Mouse (Mus musculus) cerebellum, adult 2 months (tissue): Measurements from ENCODE around the gene Zfp94. TPM values are rescaled to one million over a fixed set of nuclear protein-coding genes. Genes with fewer than 3 reads are reported as not detected.

ENCODE experiments used
- DNase-seq, 2 experiments: peaks; one replicate each; pipeline ENCODE4 v3.0.0; 2021
- H3K27ac ChIP-seq: fragments of 200-500 bp; 2 replicates; pipeline ENCODE4 v1.5.1; 2012; ENCODE audit warnings: low read length, control low read depth, inconsistent platforms; ENCODE audit not compliant: insufficient read depth
- H3K27me3 ChIP-seq: fragments of 200-500 bp; 2 replicates; pipeline ENCODE4 v1.6.1; 2012; ENCODE audit warnings: inconsistent platforms, mild to moderate bottlenecking, low read length, moderate library complexity; ENCODE audit not compliant: control insufficient read depth, insufficient read depth
- H3K4me1 ChIP-seq: fragments of 200-500 bp; 2 replicates; pipeline ENCODE4 v1.6.1; 2011; ENCODE audit warnings: low read length; ENCODE audit not compliant: control insufficient read depth, insufficient read depth
- H3K4me3 ChIP-seq: fragments of 200-500 bp; replicated peaks from 2 replicates; pipeline ENCODE3; 2011; ENCODE audit warnings: mild to moderate bottlenecking, low read depth, low read length, control low read depth; ENCODE audit not compliant: insufficient read depth
- CTCF ChIP-seq: fragments of 200-500 bp; IDR thresholded peaks from 2 replicates; pipeline ENCODE4 v1.5.1; 2011; ENCODE audit warnings: low read depth, mild to moderate bottlenecking, control low read depth, low read length, moderate library complexity, borderline replicate concordance; ENCODE audit not compliant: insufficient read depth
- POLR2A ChIP-seq: fragments of 200-500 bp; IDR thresholded peaks from 2 replicates; pipeline ENCODE4 v1.6.1; 2011; ENCODE audit warnings: low read length, control low read depth, borderline replicate concordance; ENCODE audit not compliant: insufficient read depth
- WGBS: fragments of 180-500 bp; shearing (Covaris S2); methylation state at CpG from one replicate; pipeline ENCODE4 v1.1.7; 2018; 5-methylcytosine and 5-hydroxymethylcytosine counted together
- polyA plus RNA-seq: library from polyadenylated mRNA; depleted of rRNA; stranded (reverse); fragments of >200 nt; gene quantifications from 2 replicates; pipeline ENCODE4 v1.2.3, GENCODE M21; 2012; rRNA removed

Gene Zfp94
- 18.2 and 18.3 TPM in 2 replicates for polyA plus RNA-seq

DNA sequence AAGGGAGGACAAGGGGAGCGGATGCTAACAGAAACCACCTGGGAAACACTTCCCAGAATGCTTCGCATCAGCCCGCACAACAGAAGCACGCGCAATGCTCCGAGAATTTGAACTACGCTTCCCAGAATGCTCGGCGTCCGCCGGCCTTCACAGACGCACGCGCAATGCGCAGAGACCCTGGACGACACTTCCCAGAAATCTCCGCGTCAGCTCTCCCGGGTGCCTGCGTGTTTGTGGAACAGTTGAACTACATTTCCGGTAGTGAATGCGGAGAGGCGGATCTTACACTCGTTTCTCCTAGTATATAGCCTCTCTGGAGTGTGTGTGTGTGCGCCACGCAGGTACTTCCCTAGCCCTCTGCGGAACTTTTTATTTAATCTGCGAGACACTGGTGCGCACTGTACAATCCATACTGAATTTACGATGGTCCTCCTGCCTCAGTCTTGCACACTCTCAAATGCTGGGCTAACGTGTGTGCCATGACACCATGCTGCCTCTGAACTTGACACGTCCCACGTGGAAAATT, at the start of gene Zfp94:
Gene Zfp94 (minus strand): TSS at position 100 of the 526 bp plus-strand sequence.
- H3K27ac ChIP-seq = peak within 1 kb of the TSS; percentile 58
- H3K4me3 ChIP-seq = peak within 1 kb of the TSS; percentile 85
- peak; percentile 96 to 98 for DNase-seq
- no peaks in the 10 kb centered on the region for H3K27me3 ChIP-seq
- TF ChIP-seq POLR2A = peak; percentile 86; the same call in 1 of the 2 replicates
- no peak for TF ChIP-seq CTCF
- H3K4me1 ChIP-seq = peaks cover 4% of the 10 kb centered on the region; the same call in 1 of the 2 replicates
- under 1% methylated on average over 33 of the region's 33 CpGs for WGBS

DNA sequence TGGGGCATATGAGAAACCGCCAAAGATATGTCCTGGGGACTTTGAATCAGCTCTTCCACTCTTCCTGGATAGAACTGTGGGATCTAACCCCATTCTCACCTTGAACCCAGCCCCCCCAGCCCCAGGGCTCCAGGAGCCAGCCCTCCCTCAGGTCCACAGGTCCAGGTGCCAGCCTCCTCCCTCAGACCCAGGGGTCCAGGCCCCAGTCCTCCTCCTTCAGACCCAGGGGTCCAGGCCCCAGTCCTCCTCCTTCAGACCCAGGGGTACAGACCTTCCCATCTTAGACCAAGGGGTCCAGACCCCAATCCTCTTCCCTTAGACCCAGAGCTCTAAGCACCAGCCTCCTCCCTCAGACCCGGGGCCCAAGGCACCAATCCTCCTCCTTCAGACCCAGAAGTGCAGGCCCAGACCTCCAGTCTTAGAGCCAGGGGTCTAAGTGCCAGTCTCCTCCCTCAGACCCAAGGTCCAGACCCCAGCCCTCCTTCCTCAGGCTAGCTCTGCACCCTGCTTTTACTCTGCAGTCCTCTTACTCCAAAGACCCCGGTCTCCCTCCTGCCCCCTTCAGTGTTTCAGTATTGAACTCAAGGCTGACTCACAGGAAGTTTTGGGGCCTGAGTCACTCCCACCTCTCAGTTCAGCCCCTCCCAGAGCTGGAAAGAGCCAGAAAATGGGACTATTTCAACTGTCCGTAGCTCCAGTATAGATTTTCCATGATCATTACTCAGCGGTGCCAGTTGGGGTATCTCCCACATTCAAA, 49.0 kb upstream of the Zfp94 start:
- Histone ChIP-seq H3K27ac (no peak overlapping the region), H3K27me3 (no peaks in the 10 kb centered on the region), H3K4me1 (no peaks in the 10 kb centered on the region), H3K4me3 (no peak overlapping the region)
- TF ChIP-seq POLR2A (no peak), CTCF (no peak)
- 79% methylated on average over 5 of the region's 5 CpGs for WGBS
- no peak for DNase-seq

DNA sequence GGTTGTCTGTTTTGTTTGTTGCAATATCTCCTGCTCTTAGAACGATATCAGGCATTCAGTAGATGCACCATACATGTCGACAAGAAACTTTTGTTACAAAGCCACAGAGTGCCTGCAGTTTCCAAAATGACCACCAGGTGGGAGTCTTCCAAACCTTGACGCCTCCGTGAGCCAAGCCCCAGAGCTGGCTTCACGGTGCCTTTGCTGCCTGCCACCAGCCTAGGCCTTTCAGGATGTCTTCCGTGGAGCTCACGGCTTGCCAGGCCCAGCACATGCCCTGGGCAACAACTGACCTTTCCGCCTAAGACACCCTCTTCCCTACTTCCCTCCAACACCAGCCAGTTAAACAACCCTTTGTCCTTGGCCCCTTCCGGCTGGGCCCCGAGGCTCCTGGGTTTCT, 48.4 kb upstream of the Zfp94 start:
- TF ChIP-seq POLR2A (no peak), CTCF (peak; percentile 79)
- no peak overlapping the region for H3K4me3 ChIP-seq
- H3K27me3 ChIP-seq = no peaks in the 10 kb centered on the region
- WGBS = 17% methylated on average over 10 of the region's 10 CpGs
- H3K27ac ChIP-seq = no peak overlapping the region
- H3K4me1 ChIP-seq = no peaks in the 10 kb centered on the region
- DNase-seq = peak; percentile 76 to 86

DNA sequence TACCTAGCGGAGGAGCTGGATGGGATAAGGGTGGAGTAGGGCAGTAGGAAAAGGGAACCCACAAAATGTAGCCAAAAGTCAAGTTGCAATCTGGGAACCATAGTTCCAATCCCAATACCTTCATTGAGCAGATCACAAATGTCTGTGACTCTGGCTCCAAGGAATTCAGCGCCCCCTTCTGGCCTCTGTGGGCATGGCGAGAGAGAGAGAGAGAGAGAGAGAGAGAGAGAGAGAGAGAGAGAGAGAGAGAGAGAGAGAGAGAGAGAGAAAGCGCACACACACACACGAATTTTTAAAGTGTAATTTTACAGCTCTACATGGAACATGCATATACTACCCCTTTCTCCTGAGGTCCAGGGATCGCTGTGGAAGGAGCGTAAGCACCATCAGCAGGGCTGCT, 46.8 kb upstream of the Zfp94 start:
- no peak for DNase-seq
- no peaks in the 10 kb centered on the region for H3K4me1 ChIP-seq
- TF ChIP-seq CTCF (0 out of 2 replicates have a peak, but pooled peaks have one; percentile 18), POLR2A (no peak)
- no peak overlapping the region for H3K4me3 ChIP-seq
- 17% methylated on average over 7 of the region's 7 CpGs for WGBS
- no peak overlapping the region for H3K27ac ChIP-seq
- no peaks in the 10 kb centered on the region for H3K27me3 ChIP-seq

DNA sequence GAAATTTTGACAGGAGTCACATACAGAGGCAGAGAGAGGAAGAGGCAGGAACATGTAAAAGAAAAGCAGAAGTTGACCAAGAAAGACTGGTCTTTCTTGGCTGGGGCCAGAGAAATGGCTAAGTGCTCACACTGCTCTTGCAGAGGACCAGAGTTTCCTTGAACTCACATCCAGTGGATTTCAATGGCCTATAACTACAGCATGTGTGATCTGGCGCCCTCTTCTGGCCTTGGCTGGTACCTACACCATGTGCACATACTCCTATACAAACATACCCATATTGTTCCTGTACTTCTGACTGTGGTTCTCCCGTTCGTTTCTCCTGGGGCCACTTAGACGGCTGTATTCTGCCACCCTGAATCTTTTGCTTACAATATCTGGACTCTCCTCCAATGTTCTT, 44.5 kb upstream of the Zfp94 start:
- H3K4me3 ChIP-seq = no peak overlapping the region
- H3K27me3 ChIP-seq = no peaks in the 10 kb centered on the region
- H3K4me1 ChIP-seq = no peaks in the 10 kb centered on the region
- 58% methylated on average over 4 of the region's 4 CpGs for WGBS
- DNase-seq = no peak
- H3K27ac ChIP-seq = no peak overlapping the region
- TF ChIP-seq POLR2A (no peak), CTCF (0 out of 2 replicates have a peak, but pooled peaks have one; percentile 7)

DNA sequence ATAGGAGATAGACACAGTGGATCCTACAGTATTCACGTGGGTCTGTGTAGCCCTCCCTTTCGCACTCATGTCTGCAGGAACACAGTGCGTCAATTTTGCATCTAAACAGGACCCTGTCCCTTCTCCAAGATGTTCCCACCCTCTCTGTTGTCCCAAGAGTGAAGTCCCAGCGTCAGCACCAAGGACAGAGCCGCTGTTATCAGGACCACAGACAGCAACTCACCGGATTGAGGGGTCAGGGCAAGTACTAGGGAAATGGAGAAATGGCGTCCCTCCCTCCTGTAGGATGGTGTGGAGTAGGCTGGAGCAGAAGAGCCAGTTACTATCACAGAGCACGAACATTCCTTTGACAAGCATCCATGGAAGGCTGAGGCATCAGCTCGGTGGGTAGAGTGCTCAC, 42.8 kb upstream of the Zfp94 start:
- TF ChIP-seq CTCF (no peak), POLR2A (no peak)
- H3K4me1 ChIP-seq = no peaks in the 10 kb centered on the region
- no peak overlapping the region for H3K27ac ChIP-seq
- H3K4me3 ChIP-seq = no peak overlapping the region
- 25% methylated on average over 9 of the region's 9 CpGs for WGBS
- no peaks in the 10 kb centered on the region for H3K27me3 ChIP-seq
- DNase-seq = no peak

DNA sequence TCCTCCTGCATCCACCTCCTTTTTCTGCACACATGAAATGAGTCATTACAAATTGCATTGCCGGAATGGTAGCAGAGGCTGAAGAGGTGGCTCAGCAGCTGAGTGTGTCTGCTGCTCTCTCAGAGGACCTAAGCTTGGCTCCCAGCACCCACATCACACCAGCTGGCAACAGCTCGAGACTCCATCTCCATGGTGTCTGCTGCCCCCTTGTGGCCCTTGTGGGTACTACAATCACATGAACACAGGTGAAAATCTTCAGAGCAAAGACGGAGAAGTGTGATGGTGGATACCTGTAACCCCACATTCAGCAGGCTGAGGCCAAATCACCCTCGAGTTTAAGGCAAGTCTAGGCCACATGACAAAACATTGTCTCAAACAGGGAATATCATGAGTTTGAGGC, 41.4 kb upstream of the Zfp94 start:
- Histone ChIP-seq H3K4me3 (no peak overlapping the region), H3K4me1 (no peaks in the 10 kb centered on the region), H3K27ac (no peak overlapping the region), H3K27me3 (no peaks in the 10 kb centered on the region)
- WGBS = 49% methylated on average over 4 of the region's 4 CpGs
- DNase-seq = no peak
- TF ChIP-seq POLR2A = no peak
- TF ChIP-seq CTCF = no peak

DNA sequence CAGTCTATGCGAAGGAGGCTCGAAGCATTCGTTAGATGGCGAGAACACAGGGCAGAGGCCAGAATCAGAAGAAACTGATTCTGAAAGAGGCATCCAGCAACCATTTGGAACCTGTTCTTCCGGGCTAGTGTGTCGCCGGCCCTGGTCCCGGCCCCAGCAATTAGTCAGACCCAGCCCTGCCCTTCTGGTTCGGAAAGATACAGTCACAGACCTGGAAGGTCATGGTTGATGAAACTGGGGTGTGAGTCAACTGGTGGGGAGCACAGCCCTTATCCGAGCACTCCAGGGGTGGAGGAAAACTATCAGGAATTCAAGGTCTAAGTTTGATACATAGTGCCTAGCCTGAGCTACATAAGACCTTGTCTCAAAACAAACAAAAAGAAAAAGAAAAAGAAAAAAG, 39.6 kb upstream of the Zfp94 start:
- Histone ChIP-seq H3K27me3 (no peaks in the 10 kb centered on the region), H3K4me1 (no peaks in the 10 kb centered on the region), H3K4me3 (no peak overlapping the region), H3K27ac (no peak overlapping the region)
- TF ChIP-seq CTCF = no peak
- no peak for TF ChIP-seq POLR2A
- DNase-seq = no peak
- 81% methylated on average over 10 of the region's 10 CpGs for WGBS

DNA sequence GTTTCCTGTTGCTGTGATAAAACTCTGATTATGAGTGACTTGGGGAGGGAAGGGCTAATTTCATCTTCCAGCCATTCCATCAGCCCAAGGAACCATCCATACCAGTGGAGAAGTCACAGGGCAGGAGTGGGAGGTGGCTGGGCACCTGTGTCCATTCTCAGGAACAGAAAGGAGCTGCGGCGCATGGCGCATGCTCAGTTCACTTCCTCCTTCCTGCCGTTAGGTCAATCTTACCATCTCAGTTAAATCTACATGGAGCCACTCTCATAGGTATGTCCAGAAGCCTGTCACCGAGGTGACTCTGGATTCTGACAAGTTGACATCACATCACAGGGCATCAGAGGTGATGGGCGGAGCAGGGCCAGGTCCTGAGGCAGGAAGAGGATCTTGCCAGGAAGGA, 39.2 kb upstream of the Zfp94 start:
- TF ChIP-seq CTCF (no peak), POLR2A (no peak)
- no peak for DNase-seq
- H3K27me3 ChIP-seq = no peaks in the 10 kb centered on the region
- H3K4me1 ChIP-seq = no peaks in the 10 kb centered on the region
- no peak overlapping the region for H3K27ac ChIP-seq
- H3K4me3 ChIP-seq = no peak overlapping the region
- WGBS = 81% methylated on average over 6 of the region's 6 CpGs
